Mouse (Mus musculus) C3H10T1/2 (cell line): ENCODE results near the gene A2ml1. TPM values are rescaled to one million over a fixed set of nuclear protein-coding genes. Genes with fewer than 3 reads are reported as not detected.

Experiments used
- polyA plus RNA-seq, 2 experiments: library from polyadenylated mRNA; unstranded; fragments of >200 nt; fragmentation: generic; extraction: Trizol; gene quantifications; one replicate each; pipeline ENCODE4 v1.2.1; 2012; ENCODE audit warnings: missing spikeins in 2 of 2

The A2ml1 gene
- not detected for polyA plus RNA-seq

DNA sequence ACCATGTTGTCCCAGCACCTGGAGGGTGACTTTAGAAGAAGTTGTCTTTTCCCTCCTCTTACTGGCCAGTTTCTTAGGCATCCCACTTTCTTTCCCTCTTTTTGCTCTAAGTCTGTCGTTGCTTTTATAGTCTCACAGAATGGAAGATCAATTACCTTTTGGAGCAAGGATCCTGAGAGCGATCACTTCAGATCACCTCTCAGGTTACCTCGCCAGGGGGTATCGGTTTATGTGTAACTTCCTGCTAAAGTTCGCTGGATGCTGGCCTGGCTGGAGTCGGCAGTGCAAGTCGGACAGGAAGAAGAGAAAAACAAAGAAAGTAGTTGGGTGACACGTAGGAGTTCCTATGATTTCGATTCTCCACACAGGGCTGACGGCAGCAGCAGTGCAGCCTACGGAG lies at the start of gene A2ml1:
Gene A2ml1 (minus strand): TSS at position 101 of the 400 bp plus-strand sequence.

DNA sequence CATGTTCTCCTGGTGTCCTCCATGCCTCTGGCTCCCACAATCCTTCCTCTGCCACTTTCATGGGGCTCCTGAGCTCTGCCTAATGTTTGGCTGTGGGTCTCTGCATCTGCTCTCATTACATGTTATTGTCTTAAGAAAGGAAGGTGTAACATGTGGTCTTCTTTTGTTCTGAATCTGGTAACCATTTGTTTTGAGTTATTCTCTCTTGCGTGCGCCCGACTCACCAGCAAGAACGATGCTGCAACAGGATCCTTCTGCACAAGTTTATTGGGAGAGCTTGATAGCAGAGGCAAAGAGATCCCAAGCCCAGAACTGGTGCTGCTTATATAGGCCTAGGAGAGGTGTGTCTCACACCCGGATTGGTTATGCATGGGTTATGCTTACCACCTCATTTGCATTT lies 42.0 kb upstream of the A2ml1 start, which contains the start of gene Klrb1a:
Gene Klrb1a (minus strand): TSS at position 101 of the 400 bp plus-strand sequence.

DNA sequence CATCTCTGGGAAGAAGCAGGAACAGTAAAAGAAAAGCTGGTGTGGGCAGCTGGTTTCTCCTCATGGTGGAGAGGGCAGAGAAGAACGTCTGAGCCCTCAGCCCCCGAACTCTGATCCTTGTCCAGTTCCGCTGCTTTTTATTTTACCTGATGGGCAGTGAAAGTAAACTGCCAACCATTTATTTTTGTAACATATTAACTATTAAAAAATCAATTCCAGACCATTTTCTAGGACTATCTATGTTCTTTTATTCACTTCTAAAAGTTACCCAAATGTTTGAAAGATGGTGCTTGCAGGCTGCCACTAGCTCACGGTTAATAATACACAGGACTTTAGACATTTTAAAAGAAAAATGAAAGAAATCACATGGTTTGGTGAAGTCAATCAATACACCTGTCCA lies 54.8 kb downstream of the A2ml1 start, which contains the start of gene Pzp:
Gene Pzp (minus strand): TSS at position 120 of the 400 bp plus-strand sequence.

Other genes with a start within 250 kb of the A2ml1 start
- gene Tulp3, start 225.8 kb downstream of the A2ml1 start, polyA plus RNA-seq, result 10 to 100 TPM; 15.3 to 35.1 TPM
- gene Rhno1, start 218.7 kb downstream of the A2ml1 start, polyA plus RNA-seq, result 10 to 100 TPM; 38.5 to 42.2 TPM
- 10 to 100 TPM; 26.2 to 39.5 TPM for gene Foxm1, start 218.6 kb downstream of the A2ml1 start, polyA plus RNA-seq
- gene Tex52, start 206.2 kb downstream of the A2ml1 start, polyA plus RNA-seq, result under 1 TPM; 0.02 to 0.08 TPM
- not detected for gene Gm44596, start 206.1 kb downstream of the A2ml1 start, polyA plus RNA-seq
- gene Nrip2, start 182.3 kb downstream of the A2ml1 start, polyA plus RNA-seq, result under 1 TPM; 0.04 to 0.37 TPM
- 10 to 100 TPM; 12.5 to 27.9 TPM for gene Itfg2, start 156.7 kb downstream of the A2ml1 start, polyA plus RNA-seq
- 100 to 1,000 TPM; 126 to 267 TPM for gene Fkbp4, start 142.9 kb downstream of the A2ml1 start, polyA plus RNA-seq
- not detected for gene Pzp, start 54.9 kb downstream of the A2ml1 start, polyA plus RNA-seq
- gene Klrb1a, start 41.9 kb upstream of the A2ml1 start, polyA plus RNA-seq, result under 1 TPM in 1 of 2 experiments, not detected in 1; 0.05 TPM
- gene Clec2h, start 80.8 kb upstream of the A2ml1 start, polyA plus RNA-seq, result not detected
- not detected for gene Klrb1, start 141.5 kb upstream of the A2ml1 start, polyA plus RNA-seq
- gene Klrb1c, start 207.6 kb upstream of the A2ml1 start, polyA plus RNA-seq, result not detected
- not detected for gene Gm44511, start 244.7 kb upstream of the A2ml1 start, polyA plus RNA-seq
- not detected for gene Klrb1b, start 244.7 kb upstream of the A2ml1 start, polyA plus RNA-seq